Mouse (Mus musculus) embryonic fibroblast, embryonic 13.5 days (primary cell): Measurements from ENCODE around the gene Rsu1.

Experiments
- CTCF ChIP-seq: IDR thresholded peaks from 2 replicates; pipeline ENCODE4 v1.5.1; 2011; ENCODE audit warnings: mild to moderate bottlenecking, control low read depth, low read length, moderate library complexity, borderline replicate concordance; ENCODE audit not compliant: insufficient read depth
- POLR2A ChIP-seq: IDR thresholded peaks from 2 replicates; pipeline ENCODE4 v1.6.1; 2011; ENCODE audit warnings: low read depth, mild to moderate bottlenecking, control low read depth, low read length, moderate library complexity

GRCm38 (mm10) chr2:13084223-13084622 lies 187.0 kb downstream of the Rsu1 start:
- TF ChIP-seq CTCF (no peak), POLR2A (no peak)
